Mouse (Mus musculus) retina, embryonic 14.5 days (tissue): ENCODE measurements around the gene Macrod2.
A peak's percentile ranks its signal among the peaks of the same experiment; 100 is the strongest.

Experiments used
- DNase-seq: peaks from one replicate; pipeline ENCODE4 v3.0.0-alpha.2; 2015; ENCODE audit warnings: low spot score

Gene Macrod2

GRCm38 (mm10) chr2:140570874-140571273, 175.8 kb downstream of the Macrod2 start:
- no peak for DNase-seq

DNA sequence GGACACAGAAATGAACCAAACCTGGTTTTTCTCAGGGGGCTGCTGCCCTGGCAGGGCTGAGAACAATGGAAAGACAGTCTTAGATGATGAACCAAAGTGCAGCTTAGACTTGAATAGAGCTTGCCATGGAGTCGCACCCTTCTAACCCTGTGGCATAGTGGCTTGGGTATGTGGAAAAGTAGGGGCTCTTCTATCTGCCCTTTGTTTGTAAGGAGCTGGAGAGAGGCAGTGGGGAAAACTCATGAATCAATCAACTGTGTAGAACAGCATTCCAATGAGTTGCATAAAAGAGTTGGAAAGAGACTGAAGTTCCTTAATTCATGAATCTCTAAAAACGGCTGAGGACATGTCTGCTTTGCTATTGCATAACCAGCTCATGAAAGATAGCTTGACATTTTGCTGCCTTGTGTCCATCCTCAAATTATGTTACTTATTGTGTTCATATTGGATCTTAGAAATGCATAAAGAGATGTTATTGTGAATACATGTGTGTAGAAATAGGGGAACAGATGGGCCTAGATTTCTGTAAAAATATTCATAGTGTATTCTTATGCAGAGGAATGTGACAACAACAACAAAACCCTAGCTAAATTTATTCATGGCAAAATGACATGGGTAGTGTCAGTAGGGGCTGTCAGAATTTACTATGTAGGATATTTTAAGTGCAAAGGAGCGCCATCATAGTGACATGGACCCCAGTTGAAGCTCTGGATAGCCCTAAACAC, 197.6 kb downstream of the Macrod2 start:
- no peak for DNase-seq

DNA sequence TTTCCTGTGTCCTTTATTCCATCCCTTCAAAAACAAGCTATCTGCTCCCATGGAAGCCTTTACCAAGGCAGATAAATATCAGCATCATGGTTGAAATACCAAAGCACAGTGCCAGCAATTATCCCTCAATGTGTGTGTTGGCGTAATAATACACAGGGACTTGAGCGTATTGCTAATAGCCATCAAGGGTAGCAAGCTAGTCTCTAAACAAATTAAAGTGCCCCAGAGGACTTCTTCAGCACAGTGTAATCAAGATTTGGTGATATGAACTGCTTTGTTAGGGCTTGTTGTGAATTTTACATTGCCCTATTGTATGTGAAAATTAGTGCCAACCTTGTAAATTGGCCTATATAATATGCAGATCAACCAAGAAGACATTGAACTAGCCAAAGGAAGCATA, 201.8 kb downstream of the Macrod2 start:
- no peak for DNase-seq

GRCm38 (mm10) chr2:140615451-140615850, 220.3 kb downstream of the Macrod2 start:
- DNase-seq = no peak

DNA sequence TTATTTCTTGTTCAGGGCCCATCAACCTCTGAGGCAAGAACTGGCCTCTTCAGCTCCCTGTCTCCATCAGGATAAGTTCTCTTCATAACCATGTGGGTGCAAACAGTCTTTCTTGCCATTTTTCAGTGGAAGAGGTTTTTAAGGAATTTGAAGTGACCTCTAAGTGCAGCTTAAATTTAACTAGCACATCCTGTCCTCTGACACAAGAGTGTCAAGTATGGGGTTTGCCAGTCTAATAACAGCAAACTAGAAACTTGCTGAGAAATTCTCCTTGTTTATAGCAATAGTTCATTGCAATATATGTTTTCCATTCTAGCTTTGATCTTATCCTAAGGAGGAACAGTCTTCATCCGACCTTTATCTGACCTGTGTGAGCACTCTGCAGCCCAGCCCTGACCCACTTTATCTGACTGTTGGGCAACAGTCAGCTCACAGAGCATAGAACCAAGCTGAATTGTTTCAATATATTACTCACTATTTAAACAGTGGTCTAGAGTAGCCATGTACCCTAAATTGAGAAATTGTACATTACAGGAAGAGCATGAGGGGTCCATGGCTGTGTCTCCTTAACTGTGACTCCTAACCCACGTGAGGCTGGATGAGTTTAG, 226.7 kb downstream of the Macrod2 start:
- no peak for DNase-seq

DNA sequence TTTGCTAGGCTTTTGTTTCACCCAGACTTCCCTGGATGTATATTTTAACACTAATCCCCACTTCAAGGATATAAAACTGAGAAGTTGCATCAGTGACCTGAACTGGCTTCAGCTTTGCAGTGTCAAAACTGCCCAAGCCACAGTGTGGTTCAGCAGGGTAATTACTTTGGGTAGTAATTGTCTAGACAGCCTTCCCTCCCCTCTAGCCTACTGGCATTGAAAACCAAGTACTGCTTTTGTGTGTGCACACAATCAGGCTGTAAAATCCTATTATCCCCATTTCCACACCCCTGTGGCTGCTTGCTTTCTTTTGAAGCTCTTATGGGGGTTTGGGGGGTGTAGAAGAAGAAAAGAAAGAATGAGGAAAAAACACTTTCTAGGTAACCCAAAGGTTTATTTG, 258.4 kb downstream of the Macrod2 start:
- peak; percentile 54 for DNase-seq

DNA sequence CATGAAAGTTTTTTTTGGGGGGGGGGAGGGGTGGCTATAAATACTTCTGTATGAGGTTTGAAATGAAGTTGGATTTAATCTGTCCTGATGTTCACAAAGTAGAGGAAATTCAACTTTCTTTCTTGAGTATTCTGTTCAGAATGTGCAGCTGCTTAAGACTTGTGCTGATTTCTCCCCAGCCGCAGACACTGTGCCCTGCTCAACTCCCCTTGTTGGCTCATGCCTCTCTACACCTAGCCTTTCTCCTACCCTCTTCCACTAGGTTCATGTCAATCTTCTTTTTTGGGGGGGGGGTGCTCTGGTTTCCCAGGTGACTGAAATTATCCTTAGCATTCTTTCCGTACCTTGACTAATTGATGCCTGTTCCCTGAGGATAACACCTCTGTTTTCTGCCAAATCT, 258.9 kb downstream of the Macrod2 start:
- DNase-seq = no peak

DNA sequence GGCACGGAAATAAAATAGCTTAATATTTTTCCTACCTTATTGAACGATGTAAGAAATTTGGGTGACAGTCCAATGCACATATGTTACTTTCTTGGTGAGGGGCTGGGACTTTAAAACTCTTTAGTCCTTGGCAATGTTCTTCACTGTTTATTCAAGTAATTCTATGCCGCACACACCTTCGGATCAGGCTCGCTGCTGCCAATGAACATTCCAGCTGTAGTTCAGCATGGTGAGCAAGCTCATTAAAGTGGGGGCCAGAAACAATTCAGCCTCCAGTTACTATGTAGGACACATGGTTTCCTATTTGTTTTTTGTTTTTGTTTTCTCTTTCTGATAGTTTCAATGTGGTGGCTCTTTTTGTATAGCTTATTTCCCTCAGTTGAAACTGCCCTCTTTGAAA, 267.6 kb downstream of the Macrod2 start:
- no peak for DNase-seq

GRCm38 (mm10) chr2:140664381-140664780, 269.3 kb downstream of the Macrod2 start:
- no peak for DNase-seq

DNA sequence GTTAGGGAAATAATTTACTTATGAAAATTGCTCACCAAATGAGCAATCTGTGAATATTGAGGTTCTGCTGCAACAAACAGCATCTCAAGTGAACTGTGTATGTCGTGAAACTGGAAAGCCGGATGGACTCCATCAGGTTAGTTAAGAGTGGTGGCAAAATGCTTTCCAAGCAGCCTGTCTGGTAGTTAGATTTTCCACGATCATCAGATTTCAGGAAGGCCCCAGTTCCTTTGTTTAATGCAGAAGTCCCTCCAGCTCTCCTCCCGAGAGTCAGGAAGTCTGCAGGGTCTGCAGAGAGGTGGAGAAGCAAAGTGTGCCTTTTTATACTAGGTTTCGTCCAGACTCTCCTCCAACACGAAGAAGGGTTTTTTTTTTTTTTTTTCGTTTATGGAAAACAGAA, 271.7 kb downstream of the Macrod2 start:
- DNase-seq = peak; percentile 15

DNA sequence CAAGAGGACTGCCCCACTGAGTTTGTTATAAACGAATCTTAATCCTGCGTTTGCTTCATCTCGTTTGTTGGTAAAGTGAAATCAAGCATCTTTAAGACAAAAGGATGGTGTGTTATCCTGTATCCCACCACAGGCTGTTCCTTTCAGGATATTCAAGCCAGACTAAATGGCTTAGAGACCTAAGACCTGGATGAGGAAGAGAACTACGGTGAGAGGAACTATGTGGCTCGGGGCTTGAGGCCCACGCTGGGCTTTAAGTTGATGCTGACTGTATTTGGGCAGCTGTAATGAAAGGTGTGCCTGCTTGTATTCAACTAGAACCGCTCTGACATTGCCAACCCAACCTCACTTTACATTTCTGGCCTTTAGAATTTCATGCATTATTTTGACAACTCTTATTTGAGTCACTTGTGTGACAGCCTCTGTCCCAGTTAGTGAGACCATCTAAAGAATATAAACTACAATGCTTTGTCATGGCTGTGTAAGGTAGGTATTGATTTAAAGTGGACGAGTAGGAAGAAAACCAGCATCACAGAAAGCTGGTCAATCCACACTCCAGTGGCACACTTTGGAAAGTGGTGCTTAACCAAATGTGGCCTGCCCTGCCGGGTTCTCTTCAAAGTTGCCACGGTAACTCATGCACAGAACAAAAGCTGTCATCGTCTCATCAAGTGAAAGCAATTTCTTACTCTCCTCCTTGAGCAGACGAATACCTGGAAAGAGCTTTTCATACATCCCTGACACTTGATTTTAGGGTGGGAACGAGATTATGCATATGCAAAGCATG, 272.3 kb downstream of the Macrod2 start:
- DNase-seq = peak; percentile 22

DNA sequence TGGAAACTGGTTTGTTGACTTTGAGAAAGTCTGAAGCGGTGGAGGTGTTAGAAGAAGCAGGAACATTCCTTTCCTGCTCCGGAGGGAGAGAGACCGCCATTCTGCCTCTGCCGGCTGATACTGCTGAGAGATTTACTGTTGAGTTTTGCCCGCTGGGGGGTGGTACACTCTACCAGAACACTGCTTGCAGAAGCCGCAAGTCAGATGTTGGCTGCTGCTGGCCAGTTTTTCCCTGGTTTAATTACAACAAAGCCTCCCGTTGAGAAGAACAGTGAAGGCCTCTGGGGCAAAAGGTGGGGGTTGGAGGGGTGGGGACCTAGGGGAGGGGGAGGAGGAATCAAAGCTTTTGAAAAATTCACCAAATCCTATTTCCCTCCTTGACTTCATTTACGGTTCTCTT, 273.2 kb downstream of the Macrod2 start:
- DNase-seq = peak; percentile 86

- DNase-seq = peak; percentile 82
These were observed 274.0 kb downstream of the Macrod2 start for GRCm38 (mm10) chr2:140669081-140669480.

DNA sequence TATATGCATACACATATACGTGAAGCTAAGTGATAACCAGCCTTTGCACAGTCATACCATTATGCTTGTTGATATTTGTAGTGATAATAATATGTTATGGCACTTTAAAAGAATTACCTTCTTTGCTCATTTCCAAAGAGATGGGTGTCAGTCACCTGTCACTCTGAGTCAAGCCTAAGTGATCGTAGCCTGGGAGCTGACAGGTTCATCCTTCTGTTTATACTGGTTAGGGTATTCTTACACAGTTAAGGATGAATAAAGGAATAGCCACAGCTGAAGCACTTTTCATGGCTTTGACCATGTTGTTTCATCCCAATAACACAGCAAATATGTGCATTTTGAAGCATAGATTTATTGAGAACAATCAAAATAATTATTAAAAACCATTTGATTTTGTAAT, 274.7 kb downstream of the Macrod2 start:
- DNase-seq = peak; percentile 39

DNA sequence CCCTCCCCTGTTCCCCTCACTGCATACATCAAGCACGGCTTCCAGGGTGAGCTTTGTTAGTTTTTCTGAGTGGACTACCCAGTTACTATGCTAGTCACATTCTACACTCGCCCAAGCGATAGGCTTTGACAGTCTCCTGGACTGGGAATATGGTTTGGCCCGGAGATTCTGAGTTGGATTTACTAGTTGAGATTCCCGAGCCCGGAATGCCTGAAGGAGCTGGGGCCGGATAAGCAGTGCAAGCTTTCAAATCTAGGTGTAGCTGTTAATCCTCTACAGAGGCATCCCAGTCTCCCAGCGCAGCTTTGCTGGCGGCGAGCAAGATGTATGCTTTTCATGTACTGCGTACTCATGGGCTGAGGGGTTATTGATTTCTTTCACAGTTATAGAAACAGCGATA, 275.3 kb downstream of the Macrod2 start:
- peak; percentile 71 for DNase-seq

GRCm38 (mm10) chr2:140670963-140671702, 276.0 kb downstream of the Macrod2 start, which contains the start of gene Flrt3:
TSS of gene Flrt3 (minus strand) at chr2:140671469.
- peak; percentile 95 for DNase-seq

- no peak for DNase-seq
These were observed 278.4 kb downstream of the Macrod2 start for GRCm38 (mm10) chr2:140673466-140673865.

DNA sequence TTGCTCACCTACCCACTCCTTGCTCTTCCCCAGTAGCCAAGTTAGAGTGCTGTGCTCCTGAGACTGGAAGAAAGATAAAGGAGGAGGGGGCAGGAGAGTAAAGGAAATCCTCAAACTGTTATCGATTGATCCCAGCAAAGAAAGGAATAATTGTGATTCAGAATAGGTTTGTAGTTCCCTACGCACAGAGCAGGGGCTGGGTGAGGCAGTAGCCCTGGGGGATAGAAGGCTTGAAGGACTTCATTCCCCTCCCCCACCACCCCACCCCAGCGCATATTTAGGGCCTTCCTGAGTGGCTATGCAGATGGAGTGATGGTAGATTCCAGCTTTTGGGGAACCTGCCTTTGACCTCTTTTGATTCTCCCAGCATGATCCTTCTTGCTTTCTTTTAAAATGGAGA, 281.6 kb downstream of the Macrod2 start:
- DNase-seq = no peak

DNA sequence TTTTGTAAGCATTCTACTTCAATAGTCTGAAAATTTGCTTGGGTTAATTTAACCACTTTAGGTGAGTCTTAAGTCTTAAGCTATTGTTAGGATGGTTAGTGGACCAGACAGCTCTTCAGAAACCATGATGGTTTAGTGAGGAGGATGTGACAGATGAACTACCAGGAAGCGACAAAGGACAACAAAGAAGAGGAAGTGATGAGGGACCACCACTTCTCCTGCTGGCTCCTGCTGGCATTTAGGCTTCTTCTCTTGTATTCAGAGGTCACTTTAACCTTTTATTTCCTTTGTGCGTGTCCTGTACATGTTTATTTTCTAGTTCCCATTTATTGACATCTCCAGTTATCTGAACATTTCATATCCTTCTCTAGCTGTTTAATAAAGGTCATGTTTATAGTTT, 295.8 kb downstream of the Macrod2 start:
- DNase-seq = no peak

DNA sequence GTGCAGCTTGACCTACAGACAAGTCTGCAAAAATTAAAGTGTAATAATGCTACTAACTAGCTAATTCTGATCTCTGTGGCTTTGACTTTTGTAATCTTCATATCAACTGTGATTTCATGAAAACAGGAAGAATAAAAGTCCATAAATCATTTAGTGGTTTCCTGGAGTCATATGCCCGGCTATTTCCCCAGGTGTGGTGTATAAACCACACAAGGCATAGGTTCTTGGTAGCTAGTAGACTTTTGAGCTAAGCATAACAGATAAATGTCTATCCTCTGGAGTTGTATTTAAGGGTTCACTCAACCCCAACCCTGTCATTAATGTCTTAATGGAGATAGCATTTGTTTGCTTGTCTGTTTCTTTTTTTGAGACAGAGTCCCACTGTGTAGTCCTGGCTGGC, 296.3 kb downstream of the Macrod2 start:
- no peak for DNase-seq

DNA sequence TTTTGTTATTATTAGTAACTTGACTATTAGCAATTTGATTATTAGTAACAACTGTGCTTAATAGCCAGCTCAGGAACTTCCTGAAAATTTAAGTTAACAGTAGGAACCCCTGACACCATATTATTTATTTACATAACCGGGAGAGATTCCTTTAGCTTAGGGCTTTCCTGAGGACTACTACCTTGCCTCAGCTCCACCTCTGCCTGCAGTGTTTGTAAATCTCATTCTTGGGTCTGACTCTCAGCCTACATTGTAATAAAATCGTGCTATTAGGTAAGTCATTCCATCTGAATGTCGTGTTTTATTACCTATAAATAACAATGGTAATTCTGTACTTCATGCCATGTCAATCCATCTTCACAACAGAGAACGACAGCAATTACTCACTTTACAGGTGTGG, 297.4 kb downstream of the Macrod2 start:
- no peak for DNase-seq

- no peak for DNase-seq
These were observed 298.7 kb downstream of the Macrod2 start for GRCm38 (mm10) chr2:140693845-140694244.
